Mouse (Mus musculus): ENCODE measurements around the gene Chat. TPM values are rescaled to one million over a fixed set of nuclear protein-coding genes. Genes with fewer than 3 reads are reported as not detected.

Chat gene
- polyA plus RNA-seq (2015; fragmentation: Nextera tagmentation; extraction: Ambion mirVana), result not detected in 2 replicates

DNA sequence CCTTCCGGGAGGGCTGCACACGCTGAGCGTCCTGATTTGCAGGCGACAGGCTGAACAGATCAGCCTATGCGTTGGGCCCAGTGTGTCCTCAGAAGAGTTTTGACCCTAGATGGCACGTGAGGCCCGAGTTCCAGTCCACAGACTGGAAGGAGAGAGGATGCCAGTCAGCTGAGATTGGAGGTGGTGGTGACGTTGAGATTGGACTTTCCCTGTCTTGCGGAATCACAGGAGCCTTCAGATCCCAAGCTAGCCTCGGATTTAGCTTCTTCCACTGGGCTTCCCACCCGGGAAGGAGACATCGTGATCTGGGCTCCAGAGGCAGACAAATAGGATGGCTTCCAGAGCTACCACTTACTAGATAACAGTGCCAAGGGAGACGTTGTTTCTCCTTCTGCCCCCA lies at the start of gene Chat:
Gene Chat (minus strand): TSS at position 101 of the 400 bp plus-strand sequence.
- no peak for ATAC-seq (ENCODE audit: low read depth)

DNA sequence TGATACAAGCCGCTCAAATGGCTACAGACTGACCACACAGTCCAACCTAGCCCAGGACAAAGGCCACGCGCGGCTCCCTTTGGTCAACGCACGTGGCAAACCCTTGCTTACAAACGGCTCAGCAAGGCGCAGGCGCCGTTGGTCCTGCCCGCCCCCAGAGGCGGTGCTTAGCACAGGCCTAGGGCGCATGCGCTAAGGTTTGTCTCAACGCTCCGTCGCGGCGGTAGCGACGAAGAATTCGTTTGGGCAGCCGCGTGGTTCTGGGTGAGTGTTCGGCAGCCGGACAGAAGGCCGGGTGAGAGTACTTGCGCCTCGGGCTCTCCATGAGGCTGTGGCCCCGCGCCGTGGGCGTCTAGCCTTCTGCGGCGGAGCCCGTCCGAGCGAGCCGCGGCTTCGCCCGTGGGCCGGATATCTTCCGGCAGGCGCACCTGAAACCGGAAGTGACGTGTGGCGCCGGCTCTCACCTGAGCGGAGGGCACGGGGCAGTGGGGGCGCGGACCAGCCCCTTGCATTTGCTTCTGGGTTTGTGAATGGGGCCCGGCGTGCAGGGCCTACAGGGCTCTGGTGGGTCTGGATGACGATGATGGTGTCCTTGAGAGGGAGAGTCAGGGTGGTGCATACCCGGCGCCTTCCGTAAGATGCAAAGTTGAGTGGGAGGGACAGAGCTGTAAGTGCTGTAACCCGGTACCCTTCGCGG lies 47.7 kb upstream of the Chat start, which contains the start of gene Ercc6:
Gene Ercc6 (plus strand): TSS at position 186 of the 697 bp plus-strand sequence.
- Histone ChIP-seq H3K4me3 (ENCODE audit: low read depth, low read length) (peak within 1 kb of the TSS; percentile 77), H3K4me2 (ENCODE audit: low read depth, low read length) (peak within 1 kb of the TSS; percentile 67), H3K9ac (ENCODE audit: low read depth, low read length) (peak within 1 kb of the TSS; percentile 77), H3K4me1 (ENCODE audit: control insufficient read depth, low read depth, low read length) (peaks cover 18% of the 10 kb centered on the region), H3K27ac (ENCODE audit: low read length) (peak within 1 kb of the TSS; percentile 71), H3K27me3 (ENCODE audit: control insufficient read depth, insufficient read depth, low read depth, low read length) (no peaks in the 10 kb centered on the region), H3K36me3 (ENCODE audit: control insufficient read depth, insufficient read depth) (peaks cover 7% of the 10 kb centered on the region), H3K9me3 (replicated peaks; ENCODE audit: control insufficient read depth, low read length) (no peaks in the 10 kb centered on the region)
- peak; percentile 96 for ATAC-seq (ENCODE audit: low read depth)
- WGBS (ENCODE audit: insufficient replicate concordance), result under 1% methylated on average over 62 of the region's 62 CpGs

More for the DNA sequence above, at the start of gene Chat:
- peaks cover 66% of the 10 kb centered on the region for H3K27me3 ChIP-seq (ENCODE audit: control insufficient read depth, insufficient read depth, low read depth, low read length)
- H3K36me3 ChIP-seq (ENCODE audit: control insufficient read depth, insufficient read depth), result no peaks in the 10 kb centered on the region
- no peaks in the 10 kb centered on the region for H3K4me1 ChIP-seq (ENCODE audit: control insufficient read depth, low read depth, low read length)
- no peaks in the 10 kb centered on the region for H3K9me3 ChIP-seq (replicated peaks; ENCODE audit: control insufficient read depth, low read length)
- WGBS (ENCODE audit: insufficient replicate concordance), result 8% methylated on average over 13 of the region's 13 CpGs
- H3K9ac ChIP-seq (ENCODE audit: low read depth, low read length), result no peak within 1 kb of the TSS
- H3K4me2 ChIP-seq (ENCODE audit: low read depth, low read length), result no peak within 1 kb of the TSS
- no peak within 1 kb of the TSS for H3K27ac ChIP-seq (ENCODE audit: low read length)
- H3K4me3 ChIP-seq (ENCODE audit: low read depth, low read length), result no peak within 1 kb of the TSS

DNA sequence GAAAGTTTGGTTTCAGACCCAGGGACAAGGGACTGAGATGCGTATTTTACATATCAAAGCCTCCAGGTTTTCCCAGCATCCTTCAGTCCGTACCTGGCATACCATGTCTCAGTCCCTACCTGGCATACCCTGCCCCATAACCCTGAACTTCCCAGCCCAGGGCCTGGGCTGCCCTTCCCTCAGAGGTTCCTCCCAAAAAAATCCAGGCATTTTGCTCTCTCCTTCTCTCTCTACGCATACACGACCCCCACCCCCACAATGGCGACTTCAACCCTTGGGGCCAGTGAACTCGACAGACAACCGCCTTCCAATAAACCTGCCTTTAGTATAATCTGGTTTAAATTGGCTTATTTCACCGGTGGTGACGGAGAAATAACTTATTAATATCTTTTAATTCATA lies 47.1 kb upstream of the Chat start:
- peak overlapping the region; percentile 77 for H3K4me3 ChIP-seq (ENCODE audit: low read depth, low read length)
- peak overlapping the region; percentile 67 for H3K4me2 ChIP-seq (ENCODE audit: low read depth, low read length)
- peaks cover 7% of the 10 kb centered on the region for H3K36me3 ChIP-seq (ENCODE audit: control insufficient read depth, insufficient read depth)
- no peaks in the 10 kb centered on the region for H3K9me3 ChIP-seq (replicated peaks; ENCODE audit: control insufficient read depth, low read length)
- H3K27me3 ChIP-seq (ENCODE audit: control insufficient read depth, insufficient read depth, low read depth, low read length), result no peaks in the 10 kb centered on the region
- no peak overlapping the region for H3K27ac ChIP-seq (ENCODE audit: low read length)
- 41% methylated on average over 9 of the region's 9 CpGs for WGBS (ENCODE audit: insufficient replicate concordance)
- ATAC-seq (ENCODE audit: low read depth), result no peak
- H3K9ac ChIP-seq (ENCODE audit: low read depth, low read length), result peak overlapping the region; percentile 77; the same call in 1 of the 2 replicates
- H3K4me1 ChIP-seq (ENCODE audit: control insufficient read depth, low read depth, low read length), result peaks cover 23% of the 10 kb centered on the region

DNA sequence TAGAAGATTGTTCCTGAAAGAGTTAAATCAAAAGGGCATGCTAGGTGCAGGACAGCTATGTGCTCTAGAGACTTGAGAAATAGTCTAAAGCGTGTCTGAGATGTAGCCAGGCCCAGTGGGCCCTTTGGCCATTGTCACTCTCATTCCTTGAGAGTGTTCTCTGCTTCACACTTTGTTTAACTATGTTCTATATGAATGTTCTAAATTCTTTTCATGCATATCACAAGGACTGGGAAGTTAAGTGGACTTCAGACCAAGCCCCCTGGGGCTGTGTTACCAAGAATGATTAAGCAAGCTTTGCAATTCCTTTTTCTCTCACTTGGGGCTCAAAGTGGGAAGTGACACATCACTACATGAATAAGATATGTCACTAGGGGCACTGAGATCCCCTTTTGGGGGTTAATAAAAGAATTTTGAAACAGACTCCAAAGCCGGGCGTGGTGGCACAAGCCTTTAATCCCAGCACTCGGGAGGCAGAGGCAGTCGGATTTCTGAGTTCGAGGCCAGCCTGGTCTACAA lies 43.7 kb upstream of the Chat start:
- ATAC-seq (ENCODE audit: low read depth), result no peak
- Histone ChIP-seq H3K4me2 (ENCODE audit: low read depth, low read length) (no peak overlapping the region), H3K9ac (ENCODE audit: low read depth, low read length) (no peak overlapping the region), H3K9me3 (replicated peaks; ENCODE audit: control insufficient read depth, low read length) (no peaks in the 10 kb centered on the region), H3K27me3 (ENCODE audit: control insufficient read depth, insufficient read depth, low read depth, low read length) (no peaks in the 10 kb centered on the region), H3K4me3 (ENCODE audit: low read depth, low read length) (no peak overlapping the region), H3K4me1 (ENCODE audit: control insufficient read depth, low read depth, low read length) (peaks cover 22% of the 10 kb centered on the region), H3K36me3 (ENCODE audit: control insufficient read depth, insufficient read depth) (no peaks in the 10 kb centered on the region), H3K27ac (ENCODE audit: low read length) (no peak overlapping the region)
- WGBS (ENCODE audit: insufficient replicate concordance), result 62% methylated on average over 6 of the region's 6 CpGs

DNA sequence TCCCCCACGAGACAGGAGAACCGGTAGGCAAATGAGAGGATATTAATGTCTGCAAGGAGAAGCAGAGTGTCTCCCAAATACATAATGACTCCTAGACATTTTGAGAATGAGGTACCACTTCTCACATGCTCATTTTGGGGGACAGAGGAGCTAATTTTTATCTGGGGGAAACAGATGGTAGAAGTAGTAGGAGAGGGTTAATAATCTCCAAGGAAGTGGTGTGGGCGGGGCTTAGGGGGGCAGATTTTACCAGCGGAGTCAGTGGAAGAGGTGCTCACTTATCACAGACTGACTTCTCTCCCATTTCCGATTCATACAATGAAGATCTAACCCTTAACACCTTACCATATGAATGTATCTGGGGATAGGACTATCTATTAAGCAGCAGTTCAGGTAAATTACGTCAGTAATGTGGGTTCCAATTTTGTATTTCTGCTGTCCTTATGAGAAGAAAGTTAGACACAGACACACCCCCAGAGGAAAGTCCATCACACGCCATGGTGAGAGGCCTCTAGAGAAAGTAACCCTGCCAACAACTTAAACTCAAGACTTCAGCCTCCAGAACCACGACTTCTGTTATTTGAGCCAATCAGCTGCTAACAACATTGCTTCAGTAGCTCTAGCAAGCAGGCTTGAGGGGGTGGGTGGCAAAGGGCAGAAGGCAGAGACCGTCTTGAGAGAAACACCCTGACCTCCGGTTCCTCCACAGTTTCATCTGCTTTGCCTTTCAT lies 42.5 kb upstream of the Chat start:
- Histone ChIP-seq H3K4me2 (ENCODE audit: low read depth, low read length) (no peak overlapping the region; the same call in 1 of the 2 replicates), H3K9ac (ENCODE audit: low read depth, low read length) (no peak overlapping the region), H3K36me3 (ENCODE audit: control insufficient read depth, insufficient read depth) (no peaks in the 10 kb centered on the region), H3K9me3 (replicated peaks; ENCODE audit: control insufficient read depth, low read length) (no peaks in the 10 kb centered on the region), H3K4me1 (ENCODE audit: control insufficient read depth, low read depth, low read length) (peaks cover 16% of the 10 kb centered on the region), H3K27ac (ENCODE audit: low read length) (no peak overlapping the region), H3K4me3 (ENCODE audit: low read depth, low read length) (no peak overlapping the region), H3K27me3 (ENCODE audit: control insufficient read depth, insufficient read depth, low read depth, low read length) (no peaks in the 10 kb centered on the region)
- WGBS (ENCODE audit: insufficient replicate concordance), result 15% methylated on average over 10 of the region's 10 CpGs
- no peak for ATAC-seq (ENCODE audit: low read depth)

DNA sequence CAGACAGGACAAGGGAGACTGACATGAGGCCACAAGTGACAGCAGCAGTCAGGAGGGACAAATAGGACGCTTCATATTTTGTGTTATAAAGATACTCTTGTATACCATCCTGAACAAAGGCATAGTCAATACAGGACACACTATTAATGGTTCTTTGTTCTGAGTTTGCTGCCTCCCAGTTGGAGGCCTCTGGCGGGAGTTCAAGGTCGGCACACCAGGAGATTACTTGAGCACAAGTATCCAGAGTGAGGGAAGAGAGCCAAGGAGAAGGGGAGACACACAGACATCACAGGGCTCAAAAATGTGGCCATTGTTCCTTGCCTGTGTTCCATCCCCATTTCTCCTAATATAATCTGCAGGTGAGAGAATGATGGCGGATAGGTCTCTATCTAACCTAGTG lies 41.4 kb upstream of the Chat start:
- Histone ChIP-seq H3K36me3 (ENCODE audit: control insufficient read depth, insufficient read depth) (no peaks in the 10 kb centered on the region), H3K27ac (ENCODE audit: low read length) (no peak overlapping the region), H3K4me1 (ENCODE audit: control insufficient read depth, low read depth, low read length) (peaks cover 11% of the 10 kb centered on the region), H3K4me3 (ENCODE audit: low read depth, low read length) (no peak overlapping the region), H3K4me2 (ENCODE audit: low read depth, low read length) (no peak overlapping the region), H3K9me3 (replicated peaks; ENCODE audit: control insufficient read depth, low read length) (no peaks in the 10 kb centered on the region), H3K27me3 (ENCODE audit: control insufficient read depth, insufficient read depth, low read depth, low read length) (no peaks in the 10 kb centered on the region), H3K9ac (ENCODE audit: low read depth, low read length) (no peak overlapping the region)
- no peak for ATAC-seq (ENCODE audit: low read depth)
- WGBS (ENCODE audit: insufficient replicate concordance), result 67% methylated on average over 4 of the region's 4 CpGs

DNA sequence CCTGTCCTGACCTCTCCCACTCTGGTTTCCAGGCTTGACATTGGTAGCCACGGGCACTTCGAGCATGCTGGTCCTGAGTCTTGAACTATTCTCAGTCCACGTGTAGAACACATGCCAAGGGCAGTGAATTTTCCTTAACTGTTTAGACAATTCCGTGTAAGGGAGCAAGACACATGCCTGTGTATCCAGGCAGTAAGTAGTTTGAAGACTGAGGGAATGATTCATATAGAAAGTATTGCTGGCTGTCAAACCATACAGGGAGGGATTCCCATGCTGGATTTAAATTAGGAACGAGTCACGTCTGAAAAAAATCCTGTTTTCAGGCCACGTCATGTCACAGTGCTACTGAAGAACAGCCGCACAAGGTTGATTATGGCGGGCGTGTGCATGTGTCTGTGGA lies 40.5 kb upstream of the Chat start:
- Histone ChIP-seq H3K27ac (ENCODE audit: low read length) (no peak overlapping the region), H3K9me3 (replicated peaks; ENCODE audit: control insufficient read depth, low read length) (no peaks in the 10 kb centered on the region), H3K4me1 (ENCODE audit: control insufficient read depth, low read depth, low read length) (peaks cover 11% of the 10 kb centered on the region), H3K27me3 (ENCODE audit: control insufficient read depth, insufficient read depth, low read depth, low read length) (no peaks in the 10 kb centered on the region), H3K4me2 (ENCODE audit: low read depth, low read length) (no peak overlapping the region), H3K4me3 (ENCODE audit: low read depth, low read length) (no peak overlapping the region), H3K36me3 (ENCODE audit: control insufficient read depth, insufficient read depth) (no peaks in the 10 kb centered on the region), H3K9ac (ENCODE audit: low read depth, low read length) (no peak overlapping the region)
- 67% methylated on average over 10 of the region's 10 CpGs for WGBS (ENCODE audit: insufficient replicate concordance)
- ATAC-seq (ENCODE audit: low read depth), result no peak

DNA sequence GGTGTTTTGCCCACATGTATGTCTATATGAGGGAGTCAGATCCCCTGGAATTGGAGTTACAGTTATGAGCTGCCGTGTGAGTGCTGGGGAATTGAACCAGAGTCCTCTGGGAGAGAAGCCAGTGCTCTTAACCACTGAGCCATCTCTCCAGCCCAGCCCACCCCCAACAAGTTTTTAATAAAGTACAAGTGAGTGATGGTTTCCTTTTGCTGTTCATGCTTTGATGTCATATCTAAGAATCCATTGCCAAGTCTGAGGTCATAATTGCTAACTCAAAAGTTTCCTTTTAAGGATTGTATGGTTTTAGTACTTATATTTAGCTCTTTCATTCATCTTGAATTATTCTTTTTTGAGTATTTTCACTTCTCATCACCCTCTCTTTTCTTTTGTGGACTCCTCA lies 38.1 kb upstream of the Chat start:
- Histone ChIP-seq H3K4me2 (ENCODE audit: low read depth, low read length) (no peak overlapping the region), H3K27ac (ENCODE audit: low read length) (no peak overlapping the region), H3K4me1 (ENCODE audit: control insufficient read depth, low read depth, low read length) (peaks cover 11% of the 10 kb centered on the region), H3K36me3 (ENCODE audit: control insufficient read depth, insufficient read depth) (no peaks in the 10 kb centered on the region), H3K4me3 (ENCODE audit: low read depth, low read length) (no peak overlapping the region), H3K9ac (ENCODE audit: low read depth, low read length) (no peak overlapping the region), H3K9me3 (replicated peaks; ENCODE audit: control insufficient read depth, low read length) (no peaks in the 10 kb centered on the region), H3K27me3 (ENCODE audit: control insufficient read depth, insufficient read depth, low read depth, low read length) (no peaks in the 10 kb centered on the region)
- ATAC-seq (ENCODE audit: low read depth), result no peak
- WGBS (ENCODE audit: insufficient replicate concordance), result 72% methylated on average over 1 of the region's 1 CpGs
